ENCODE assay signal across 23 mouse cellular contexts in the genomic region with DNA sequence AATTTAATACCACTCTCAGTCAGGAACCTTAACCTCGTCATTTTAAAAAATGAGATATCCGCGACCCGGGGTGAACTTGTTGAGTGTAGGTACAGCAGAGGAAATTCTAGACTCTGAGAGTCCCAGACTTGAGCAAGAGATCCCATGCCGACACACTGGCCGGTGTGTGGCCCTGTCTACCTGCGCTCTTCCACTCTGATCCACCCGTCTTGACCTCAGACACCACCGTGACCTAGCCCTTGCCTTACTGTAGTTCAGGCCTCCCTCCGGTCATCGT. TPM values are rescaled to one million over a fixed set of nuclear protein-coding genes. Genes with fewer than 3 reads are reported as not detected.
DNase-seq lines count a peak whose midpoint lies in the region; ATAC-seq lines count a peak whose summit lies in the region.
"Had no signal": no experiment of that assay in that cellular context is flagged by ENCODE, and none has a peak within 500 bp of the region (broad histone marks: within the 10 kb centered on the region; RNA-seq: fewer than 3 reads in every experiment).

No protein-coding gene starts in this region.

- intact Hi-C loops in heart, postnatal 36 days (cut with DNase I), result no loop called here

- H3K9me3 ChIP-seq in heart, embryonic 12.5 days (replicated peaks), result no peaks in the 10 kb centered on the region
- H3K9me3 ChIP-seq in embryonic facial prominence, embryonic 12.5 days, result no peaks in the 10 kb centered on the region
- H3K9me3 ChIP-seq in midbrain, embryonic 13.5 days, result no peaks in the 10 kb centered on the region
- H3K9me3 ChIP-seq: forebrain, embryonic 10.5 days had no signal

- H3K27ac ChIP-seq in heart, embryonic 12.5 days (ENCODE audit: poor library complexity, severe bottlenecking), result no peak overlapping the region
- H3K27ac ChIP-seq in embryonic facial prominence, embryonic 12.5 days, result no peak overlapping the region
- H3K27ac ChIP-seq in midbrain, embryonic 13.5 days, result no peak overlapping the region
- H3K27ac ChIP-seq: forebrain, embryonic 10.5 days; heart, adult 2 months; hindbrain, postnatal 0 days had no signal

- 0 out of 2 replicates have a peak overlapping the region, but pooled peaks have one; percentile 1 for H3K4me3 ChIP-seq in heart, embryonic 12.5 days
- H3K4me3 ChIP-seq in embryonic facial prominence, embryonic 12.5 days, result no peak overlapping the region
- no peak overlapping the region for H3K4me3 ChIP-seq in midbrain, embryonic 13.5 days (replicated peaks)
- H3K4me3 ChIP-seq: heart, adult 2 months had no signal

- no peak for ATAC-seq in heart, embryonic 12.5 days (ENCODE audit: insufficient number of reproducible peaks, low FRiP score)
- ATAC-seq in embryonic facial prominence, embryonic 12.5 days (ENCODE audit: insufficient number of reproducible peaks, insufficient read depth, low FRiP score, low TSS enrichment), result no peak
- ATAC-seq in midbrain, embryonic 13.5 days, result no peak
- ATAC-seq: activated CD4-positive, CD25-positive, alpha-beta regulatory T cell, adult 4 months; hindbrain, postnatal 0 days had no signal

- no peaks in the 10 kb centered on the region for H3K36me3 ChIP-seq in heart, embryonic 12.5 days
- H3K36me3 ChIP-seq in embryonic facial prominence, embryonic 12.5 days, result no peaks in the 10 kb centered on the region
- H3K36me3 ChIP-seq in midbrain, embryonic 13.5 days, result no peaks in the 10 kb centered on the region
- H3K36me3 ChIP-seq: forebrain, embryonic 10.5 days had no signal

- no peak overlapping the region for H3K9ac ChIP-seq in heart, embryonic 12.5 days
- no peak overlapping the region for H3K9ac ChIP-seq in embryonic facial prominence, embryonic 12.5 days
- no peak overlapping the region for H3K9ac ChIP-seq in midbrain, embryonic 13.5 days (replicated peaks)

- DNase-seq in heart, postnatal 36 days, result no peak
- peak; percentile 62 for DNase-seq in ES-CJ7 (ENCODE audit: low read depth, low spot score)
- DNase-seq in thymus, postnatal 0 days (ENCODE audit: low spot score), result no peak
- no peak for DNase-seq in spleen, adult 12 weeks (ENCODE audit: low spot score)
- DNase-seq: adrenal gland, postnatal 36 days; B cell, adult 2 months; cerebellum, adult 8-10 months; gastrocnemius, postnatal 14 days; heart, adult 2 months; kidney, adult 8-10 months; layer of hippocampus, adult 9-11 months; lung, adult 18-20 months; right cerebral cortex, adult 18-20 months had no signal

- peaks cover 82% of the 10 kb centered on the region for H3K27me3 ChIP-seq in heart, embryonic 12.5 days (replicated peaks)
- peaks cover 66% of the 10 kb centered on the region for H3K27me3 ChIP-seq in embryonic facial prominence, embryonic 12.5 days
- H3K27me3 ChIP-seq in midbrain, embryonic 13.5 days, result peaks cover 89% of the 10 kb centered on the region

- under 1% methylated on average over 11 of the region's 11 CpGs for WGBS in heart, embryonic 12.5 days
- 1% methylated on average over 11 of the region's 11 CpGs for WGBS in embryonic facial prominence, embryonic 12.5 days
- 2% methylated on average over 11 of the region's 11 CpGs for WGBS in midbrain, embryonic 13.5 days

- peaks cover 27% of the 10 kb centered on the region for H3K4me1 ChIP-seq in heart, embryonic 12.5 days (replicated peaks)
- H3K4me1 ChIP-seq in embryonic facial prominence, embryonic 12.5 days, result peaks cover 7% of the 10 kb centered on the region; the same call in 1 of the 2 replicates
- peaks cover 22% of the 10 kb centered on the region for H3K4me1 ChIP-seq in midbrain, embryonic 13.5 days (replicated peaks)

- 0 out of 2 replicates have a peak overlapping the region, but pooled peaks have one; percentile 86 for H3K4me2 ChIP-seq in heart, embryonic 12.5 days
- peak overlapping the region; percentile 78; the same call in 1 of the 2 replicates for H3K4me2 ChIP-seq in embryonic facial prominence, embryonic 12.5 days (replicated peaks)
- H3K4me2 ChIP-seq in midbrain, embryonic 13.5 days (replicated peaks), result peak overlapping the region; percentile 30

RNA-seq across cellular contexts. Expression of a gene that starts 1.1 kb away (rescaled TPM):
- polyA plus RNA-seq in heart, embryonic 12.5 days (2016; fragmentation: Nextera tagmentation; extraction: Ambion mirVana), result 39.1 and 41.3 TPM in 2 replicates
- total RNA-seq in heart, postnatal 36 days (2021), result 1 to 10 TPM in 1 of 2 experiments, under 1 TPM in 1; 0.43 to 1.1 TPM
- 54.6 and 55.2 TPM in 2 replicates for polyA plus RNA-seq in embryonic facial prominence, embryonic 12.5 days (2016; fragmentation: Nextera tagmentation; extraction: Ambion mirVana)
- polyA plus RNA-seq in midbrain, embryonic 13.5 days (2015; fragmentation: Nextera tagmentation; extraction: Ambion mirVana), result 59.2 and 101 TPM in 2 replicates
- polyA plus RNA-seq in thymus, postnatal 0 days (2015; fragmentation: Nextera tagmentation; extraction: Ambion mirVana), result 0.20 and 0.40 TPM in 2 replicates
- total RNA-seq: adrenal gland, postnatal 36 days; left cerebral cortex, postnatal 10 days; neutrophil, adult 5-6 weeks had no signal
- polyA plus RNA-seq: activated CD4-positive, CD25-positive, alpha-beta regulatory T cell, adult 4 months; frontal cortex, adult 2 months; liver, adult 2 months had no signal

Comparison
In these comparisons a context has a peak if more than half of its experiments do, and no peak if none do; other contexts are left out.
1. H3K4me2 ChIP-seq: peak in every context shown above with its lines; median percentile 86 in heart, embryonic 12.5 days; 78 in embryonic facial prominence, embryonic 12.5 days; 30 in midbrain, embryonic 13.5 days.
2. RNA of a gene that starts 1.1 kb away (polyA plus RNA-seq): 59.2 to 101 TPM in midbrain, embryonic 13.5 days, 54.6 to 55.2 TPM in embryonic facial prominence, embryonic 12.5 days and 39.1 to 41.3 TPM in heart, embryonic 12.5 days; 0.20 to 0.40 TPM in thymus, postnatal 0 days; every median in the first group is over 10 times any median in the second.